Mouse (Mus musculus): Measurements from ENCODE around the gene Lnx2.

Gene Lnx2

DNA sequence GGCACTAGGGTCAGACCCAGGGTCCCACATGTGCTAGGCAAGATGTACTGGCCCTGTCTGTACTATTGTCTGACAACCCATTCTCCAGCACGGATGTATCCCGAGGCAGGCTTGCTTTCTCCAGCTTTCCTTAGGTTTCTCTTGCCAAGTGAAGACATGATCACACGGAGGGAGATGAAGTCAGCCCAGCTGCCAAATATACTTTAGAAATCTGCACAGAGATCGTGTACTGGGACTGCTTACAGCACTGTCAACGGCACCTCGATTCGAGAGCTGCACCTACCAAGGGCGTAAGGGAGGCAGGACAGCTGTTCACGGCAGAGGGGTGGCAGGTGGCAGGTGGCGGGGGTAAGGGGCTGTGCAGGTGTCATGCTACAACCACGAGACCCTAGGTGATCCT, 55.8 kb downstream of the Lnx2 start:
- peak in 1 of 2 experiments; percentile 20 for DNase-seq (ENCODE audit: low spot score in 2 of 2)

- no peak for DNase-seq (ENCODE audit: low spot score in 2 of 2)
Observed at GRCm38 (mm10) chr5:147018761-147019160, 57.6 kb downstream of the Lnx2 start.

DNA sequence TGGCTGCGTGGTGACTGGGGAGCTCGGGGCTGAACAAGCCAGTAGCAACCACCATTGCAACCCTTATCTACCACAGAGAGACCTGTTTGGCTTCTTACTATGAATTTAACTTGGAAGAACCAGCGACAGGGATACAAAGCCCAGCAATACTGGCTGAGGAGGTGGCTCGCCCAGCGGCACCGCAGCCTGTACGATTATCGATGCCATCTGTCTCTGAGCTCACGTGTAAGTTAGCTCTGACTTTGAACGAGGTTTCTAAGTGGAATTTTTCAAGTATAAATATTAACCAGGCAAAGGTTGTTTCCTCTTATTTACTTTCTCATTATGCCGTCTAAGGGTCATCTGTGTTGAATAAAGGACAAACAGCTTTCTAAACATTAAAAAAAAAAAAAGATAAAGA, 58.9 kb downstream of the Lnx2 start:
- DNase-seq (ENCODE audit: low spot score in 2 of 2): no peak

DNA sequence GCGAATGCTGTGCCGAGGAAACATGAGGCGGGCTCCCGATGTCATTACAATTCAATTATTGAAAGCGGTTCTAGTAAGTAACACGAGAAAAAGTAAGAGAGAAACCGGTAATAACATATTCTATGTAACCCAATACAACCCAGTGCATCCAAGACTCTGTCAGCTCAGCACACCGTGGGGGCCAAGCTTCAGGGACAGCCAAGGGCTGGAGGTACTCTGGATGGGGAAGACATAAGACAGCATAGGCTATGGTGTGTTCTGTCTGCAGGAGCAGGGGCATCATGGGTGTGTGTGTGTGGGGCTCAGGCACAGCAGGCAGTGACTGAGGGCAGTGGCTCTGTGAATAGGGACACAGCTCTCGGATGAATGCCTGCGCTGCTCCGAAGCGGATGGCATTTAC, 59.8 kb downstream of the Lnx2 start:
- DNase-seq (ENCODE audit: low spot score in 2 of 2): no peak

DNA sequence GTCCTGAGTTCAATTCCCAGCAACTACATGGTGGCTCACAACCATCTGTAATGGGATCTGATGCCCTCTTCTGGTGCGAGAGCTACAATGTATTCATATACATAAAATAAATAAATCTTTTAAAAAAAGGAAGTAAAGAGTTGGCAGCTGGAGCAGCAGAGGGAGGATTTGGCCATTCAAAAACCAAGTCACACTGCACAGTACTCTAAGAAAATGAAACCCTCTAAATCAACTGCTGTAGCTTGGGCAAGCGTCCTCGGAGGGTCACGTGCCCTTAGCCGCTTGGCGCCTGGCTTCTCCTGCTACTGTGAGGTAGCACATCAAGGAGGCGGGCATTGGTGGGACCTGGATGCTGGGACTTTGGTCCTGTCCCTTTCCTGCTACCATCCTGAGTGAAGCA, 61.2 kb downstream of the Lnx2 start:
- no peak for DNase-seq (ENCODE audit: low spot score in 2 of 2)

DNA sequence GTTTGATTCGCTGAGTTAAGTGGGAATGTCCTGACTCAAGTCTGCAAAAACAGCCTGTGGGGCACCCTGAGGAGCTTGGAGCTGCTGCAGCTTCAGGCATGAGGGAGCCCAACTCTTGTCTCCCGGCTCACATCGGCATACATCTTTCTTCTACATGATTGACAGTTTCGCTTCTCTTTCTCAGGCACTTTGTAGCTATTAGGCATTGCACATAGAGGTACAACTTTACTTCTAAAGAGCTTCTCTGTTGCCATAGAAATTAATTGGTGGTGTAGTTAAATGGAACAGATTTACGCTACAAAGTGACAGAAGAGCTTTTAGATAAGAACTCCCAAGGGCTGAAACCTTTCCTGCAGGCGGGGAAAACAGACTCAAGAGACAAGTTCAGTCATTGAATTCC, 62.5 kb downstream of the Lnx2 start:
- DNase-seq (ENCODE audit: low spot score in 2 of 2): no peak

DNA sequence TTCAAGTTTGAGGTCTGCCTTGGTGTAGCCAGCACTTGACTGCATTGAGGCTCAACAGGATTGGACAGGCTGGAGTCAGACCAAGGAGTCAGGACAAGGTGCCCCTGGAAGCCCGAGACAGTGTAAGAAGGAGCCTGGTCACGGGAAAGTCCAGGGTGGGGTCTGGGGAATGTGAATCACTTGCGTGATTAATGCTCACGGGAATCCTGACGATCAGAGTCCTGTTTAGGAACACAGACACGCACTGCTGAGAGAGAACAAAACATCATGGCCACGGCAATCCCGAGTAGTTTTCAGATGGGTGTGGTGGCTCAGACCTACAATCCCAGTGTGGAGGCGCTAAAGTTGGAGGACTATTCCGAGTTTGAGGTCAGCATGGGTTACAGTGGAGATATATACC, 65.1 kb downstream of the Lnx2 start:
- no peak for DNase-seq (ENCODE audit: low spot score in 2 of 2)

DNA sequence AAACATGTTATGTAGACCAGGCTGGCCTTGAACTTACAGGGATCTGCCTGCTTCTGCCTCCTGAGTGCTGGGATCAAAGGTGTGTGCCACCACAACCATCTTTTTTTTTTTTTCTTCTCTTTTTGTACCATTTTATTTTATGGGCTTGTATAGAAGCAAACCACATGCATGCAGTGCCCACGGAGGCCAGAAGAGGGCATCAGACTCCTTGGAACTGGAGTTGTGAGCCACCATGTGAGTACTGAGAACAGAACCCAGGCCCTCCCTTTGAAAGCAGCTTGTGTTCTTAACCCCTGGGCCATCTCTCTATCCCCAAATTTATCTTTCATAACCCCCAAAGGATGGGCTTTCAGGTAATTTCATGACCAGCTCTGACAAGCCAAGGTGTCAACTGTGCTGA, 73.1 kb downstream of the Lnx2 start:
- DNase-seq (ENCODE audit: low spot score in 2 of 2): no peak

GRCm38 (mm10) chr5:147001312-147001711, 75.1 kb downstream of the Lnx2 start:
- DNase-seq (ENCODE audit: low spot score in 2 of 2): no peak

GRCm38 (mm10) chr5:146998802-146999201, 77.6 kb downstream of the Lnx2 start:
- no peak for DNase-seq (ENCODE audit: low spot score in 2 of 2)

DNA sequence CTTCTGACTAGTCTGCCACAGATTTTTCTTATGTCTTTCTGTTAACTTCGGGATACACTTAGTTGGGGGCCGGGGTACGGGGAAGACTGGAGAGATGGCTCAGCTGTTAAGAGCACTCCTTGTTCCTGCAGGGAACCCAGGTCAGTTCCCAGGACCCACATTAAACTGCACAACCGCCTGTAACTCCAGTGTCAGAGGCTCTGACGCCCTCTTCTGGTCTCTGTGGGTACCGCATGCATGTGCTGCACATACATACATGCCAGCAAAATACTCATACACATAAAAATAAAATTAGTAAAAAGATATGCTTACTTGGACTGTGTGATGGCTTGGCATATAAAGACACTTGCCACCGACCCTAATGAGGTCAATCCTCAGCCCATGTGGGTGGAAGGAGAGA, 79.6 kb downstream of the Lnx2 start:
- no peak for DNase-seq (ENCODE audit: low spot score in 2 of 2)

- DNase-seq (ENCODE audit: low spot score in 2 of 2): no peak
Observed at GRCm38 (mm10) chr5:146994973-146995372, 81.4 kb downstream of the Lnx2 start.

- no peak for DNase-seq (ENCODE audit: low spot score in 2 of 2)
Observed at GRCm38 (mm10) chr5:146993509-146993908, 82.9 kb downstream of the Lnx2 start.

- DNase-seq (ENCODE audit: low spot score in 2 of 2): no peak
Observed at GRCm38 (mm10) chr5:146989051-146989450, 87.3 kb downstream of the Lnx2 start.

DNA sequence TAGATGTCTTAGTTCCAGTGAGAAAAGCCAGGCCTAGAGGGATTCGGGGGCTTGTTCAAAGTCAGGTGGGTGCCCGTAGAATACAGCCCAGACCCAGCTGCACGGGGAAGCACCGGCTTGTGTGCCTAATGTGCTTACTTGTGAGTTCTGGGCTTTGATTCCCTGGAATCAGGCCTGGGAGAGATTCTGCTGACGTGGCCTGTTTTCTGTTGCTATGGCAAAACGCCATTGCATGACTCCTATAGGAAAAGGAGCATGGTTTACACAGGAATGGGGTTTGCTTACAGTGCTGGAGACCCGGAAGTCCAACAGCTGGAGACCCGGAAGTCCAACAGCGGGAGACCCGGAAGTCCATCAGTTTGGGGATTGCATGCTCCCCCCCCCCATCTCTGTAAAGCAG, 88.8 kb downstream of the Lnx2 start:
- DNase-seq (ENCODE audit: low spot score in 2 of 2): no peak

GRCm38 (mm10) chr5:146985725-146986433, 90.5 kb downstream of the Lnx2 start:
- DNase-seq (ENCODE audit: low spot score in 2 of 2): no peak

GRCm38 (mm10) chr5:146983216-146983615, 93.2 kb downstream of the Lnx2 start:
- DNase-seq (ENCODE audit: low spot score in 2 of 2): peak; percentile 48 to 55

GRCm38 (mm10) chr5:146981376-146981775, 95.0 kb downstream of the Lnx2 start:
- DNase-seq (ENCODE audit: low spot score in 2 of 2): no peak

DNA sequence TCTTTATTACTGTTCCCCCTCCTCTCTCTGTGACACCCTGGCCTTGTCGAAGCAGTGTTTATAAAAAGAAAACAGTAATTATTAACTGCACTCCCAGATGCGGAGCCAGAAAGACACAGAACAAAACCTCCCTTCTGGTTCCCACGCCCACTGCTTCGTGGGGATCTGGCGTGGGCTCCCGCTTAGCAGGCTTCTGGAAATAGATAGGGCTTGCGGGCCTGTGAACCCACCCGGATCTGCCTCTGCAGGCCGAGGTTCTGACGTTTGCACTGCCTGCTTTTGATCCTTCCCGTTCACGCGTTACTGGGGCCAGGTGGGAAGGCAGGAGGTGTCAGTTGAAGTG, 101.6 kb downstream of the Lnx2 start:
- DNase-seq (ENCODE audit: low spot score in 2 of 2): no peak

DNA sequence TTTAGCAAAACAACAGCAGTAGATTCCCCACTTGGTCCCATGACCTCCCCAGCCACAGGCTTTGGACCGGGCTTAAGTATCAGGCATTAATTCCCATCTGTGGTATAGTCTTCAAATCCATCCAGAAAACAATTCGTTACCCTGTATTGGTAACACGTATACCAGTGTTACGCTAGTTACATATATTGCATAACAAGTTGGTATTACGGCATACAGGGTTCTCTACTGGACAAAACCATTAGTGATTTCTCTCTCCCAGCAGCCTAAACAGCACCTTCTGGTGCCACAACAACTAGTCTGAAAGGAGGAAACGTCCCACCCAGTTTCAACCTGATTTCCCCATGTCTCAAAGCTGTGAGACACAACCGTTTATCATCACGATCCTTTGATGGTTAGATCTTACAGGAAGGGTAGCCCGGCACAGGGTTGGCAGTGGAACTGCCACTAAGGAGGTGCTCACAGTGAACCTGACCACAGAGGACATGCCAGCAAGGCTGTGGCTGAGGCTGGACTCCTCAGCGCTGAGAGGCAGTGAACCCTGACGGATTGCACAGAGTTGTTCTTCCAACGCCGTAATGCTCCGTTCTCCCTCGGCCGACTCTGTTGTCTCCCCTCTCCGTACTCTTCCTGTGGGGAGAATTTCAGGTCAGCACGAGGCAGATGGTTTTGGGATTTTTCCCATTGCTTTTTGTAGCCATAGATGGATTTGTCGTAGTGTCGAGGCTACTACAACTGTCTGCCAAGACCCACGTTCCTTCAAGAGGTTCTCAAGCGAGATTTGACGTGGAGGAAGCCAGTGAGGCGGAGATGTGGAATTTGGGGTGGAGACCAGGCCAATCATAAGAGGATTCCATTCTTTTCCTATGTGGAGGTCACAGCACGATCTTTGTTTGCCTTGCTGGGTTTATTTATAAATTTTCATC, 102.3 kb downstream of the Lnx2 start:
- DNase-seq (ENCODE audit: low spot score in 2 of 2): no peak

- no peak for DNase-seq (ENCODE audit: low spot score in 2 of 2)
Observed at GRCm38 (mm10) chr5:146973353-146973752, 103.0 kb downstream of the Lnx2 start.

DNA sequence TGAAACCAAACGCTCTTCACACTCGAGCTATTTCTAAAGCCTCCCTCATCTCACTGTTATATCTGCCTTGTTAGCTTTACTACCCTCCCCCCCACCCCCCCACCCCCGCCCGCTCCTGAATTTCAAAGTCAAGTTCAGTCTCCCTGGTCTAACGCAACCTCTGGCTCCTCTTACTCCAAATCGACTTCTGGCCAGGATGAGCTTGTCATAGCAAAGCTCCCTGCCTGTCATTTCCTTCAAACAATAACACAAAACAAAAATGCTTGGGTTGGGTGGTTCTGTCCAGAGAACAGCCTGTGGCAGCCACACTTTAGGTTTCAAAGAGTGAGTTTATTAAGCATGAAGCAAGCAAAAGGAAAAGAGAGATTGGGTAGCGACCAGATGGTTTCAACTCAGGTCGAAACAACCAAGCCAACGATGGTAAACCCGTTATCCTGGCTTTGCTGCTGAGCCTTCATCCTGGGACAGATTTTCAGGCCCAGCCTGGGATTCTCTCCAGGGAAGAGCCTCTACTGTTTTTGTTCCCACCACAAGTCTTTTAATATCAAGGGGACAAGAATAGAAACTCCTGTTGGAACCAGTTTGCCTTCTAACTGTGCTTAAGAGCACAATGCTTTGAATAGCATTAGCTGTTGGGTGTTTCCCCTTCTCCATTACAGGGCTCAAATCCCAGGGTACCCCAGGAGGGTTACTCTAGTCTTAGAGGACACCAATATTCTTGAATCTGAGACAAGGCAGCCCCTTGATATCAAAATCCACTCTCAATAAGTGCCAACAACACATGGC, 104.4 kb downstream of the Lnx2 start:
- DNase-seq (ENCODE audit: low spot score in 2 of 2): no peak
